Mouse (Mus musculus) forebrain, embryonic 15.5 days (tissue): ENCODE measurements around the gene Crybg3. TPM values are rescaled to one million over a fixed set of nuclear protein-coding genes. Genes with fewer than 3 reads are reported as not detected.

ENCODE experiments used
- ATAC-seq: fragments of 200-750 bp; cut with Nextera tagmentation; replicated peaks from 2 replicates; pipeline ENCODE4 v1.8.0; 2017; ENCODE audit warnings: mild to moderate bottlenecking, moderate TSS enrichment, moderate library complexity
- H3K27ac ChIP-seq: fragments of 300-500 bp; sonication (generic); replicated peaks from 2 replicates; pipeline ENCODE4 v1.5.1; 2015; ENCODE audit warnings: mild to moderate bottlenecking, inconsistent platforms
- H3K27me3 ChIP-seq: fragments of 300-500 bp; sonication (generic); 2 replicates; pipeline ENCODE4 v1.6.1; 2015; ENCODE audit warnings: inconsistent platforms
- H3K36me3 ChIP-seq: fragments of 300-500 bp; sonication (generic); 2 replicates; pipeline ENCODE4 v1.6.1; 2015; ENCODE audit warnings: mild to moderate bottlenecking, inconsistent platforms
- H3K4me1 ChIP-seq: fragments of 300-500 bp; sonication (generic); 2 replicates; pipeline ENCODE4 v1.6.1; 2015; ENCODE audit warnings: inconsistent platforms
- H3K4me2 ChIP-seq: fragments of 300-500 bp; sonication (generic); replicated peaks from 2 replicates; pipeline ENCODE4 v1.6.1; 2015; ENCODE audit warnings: mild to moderate bottlenecking, inconsistent platforms
- H3K4me3 ChIP-seq: fragments of 300-500 bp; sonication (generic); 2 replicates; pipeline ENCODE4 v1.5.1; 2015; ENCODE audit warnings: mild to moderate bottlenecking, inconsistent platforms
- H3K9ac ChIP-seq: fragments of 300-500 bp; sonication (generic); replicated peaks from 2 replicates; pipeline ENCODE4 v1.6.1; 2015; ENCODE audit warnings: mild to moderate bottlenecking, inconsistent platforms
- H3K9me3 ChIP-seq: fragments of 300-500 bp; sonication (generic); 2 replicates; pipeline ENCODE4 v1.6.1; 2016; ENCODE audit warnings: inconsistent platforms
- WGBS: fragments of 180-500 bp; shearing (Covaris S2); methylation state at CpG from one replicate; pipeline ENCODE4 v1.1.7; 2015; ENCODE audit warnings: mixed read lengths; 5-methylcytosine and 5-hydroxymethylcytosine counted together
- polyA plus RNA-seq: library from polyadenylated mRNA; unstranded; fragments of >200 nt; fragmentation: Nextera tagmentation; extraction: Ambion mirVana; gene quantifications from 2 replicates; pipeline ENCODE4 v1.2.1, GENCODE M21; 2015

The Crybg3 gene
- 2.2 and 2.3 TPM in 2 replicates for polyA plus RNA-seq

DNA sequence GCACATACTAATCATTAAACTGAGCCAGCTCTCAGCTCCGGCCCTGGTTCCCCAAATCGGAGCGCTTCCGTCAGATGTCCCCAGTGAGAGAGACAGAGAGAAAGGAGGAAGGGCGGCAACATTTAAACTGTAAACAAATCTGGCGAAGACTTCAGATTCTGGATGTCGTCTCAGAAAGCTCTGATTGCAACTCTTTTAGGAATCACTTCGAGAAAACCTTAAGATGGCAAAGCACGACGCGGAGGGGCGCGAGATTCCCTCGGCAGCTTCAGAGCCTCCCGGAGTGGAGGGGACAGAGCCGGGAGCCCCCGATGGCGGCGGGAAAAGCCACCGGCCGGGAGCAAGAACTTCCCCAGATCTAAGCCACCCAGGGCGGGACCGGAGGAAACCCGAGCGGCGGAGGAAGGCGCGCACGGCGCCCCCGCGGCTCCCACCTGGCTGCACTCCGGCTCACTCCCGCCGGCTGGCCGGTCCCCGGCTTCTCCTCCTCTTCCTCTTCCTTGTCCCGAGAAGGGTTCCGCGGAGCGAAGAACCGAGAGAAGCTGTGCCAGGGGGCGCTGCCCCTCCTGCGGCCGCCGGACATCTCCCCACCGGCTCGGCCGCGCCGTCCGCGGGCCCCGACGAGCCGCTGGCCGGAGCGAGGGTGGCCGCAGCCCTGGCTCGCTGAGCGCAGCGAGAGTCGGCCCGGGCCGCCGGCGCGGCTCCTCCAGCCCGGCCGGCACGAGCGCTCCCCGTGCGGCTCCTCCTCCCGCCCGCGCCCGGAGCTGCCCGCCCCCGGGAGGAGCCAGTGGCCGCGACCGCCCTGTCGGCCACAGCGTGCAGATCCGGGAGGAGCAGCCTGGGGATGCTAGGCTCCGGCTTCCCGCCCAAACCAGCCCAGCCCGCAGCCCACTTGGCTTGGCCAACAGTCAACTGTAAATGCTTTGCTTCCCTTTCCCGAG is at the start of gene Crybg3:
Crybg3 (minus strand) TSS at position 669 of the 941 bp plus-strand sequence.
- Histone ChIP-seq H3K36me3 (no peaks in the 10 kb centered on the region), H3K27ac (peak within 1 kb of the TSS; percentile 58), H3K4me2 (peak within 1 kb of the TSS; percentile 94), H3K4me3 (peak within 1 kb of the TSS; percentile 72), H3K27me3 (peaks cover 5% of the 10 kb centered on the region; the same call in 1 of the 2 replicates), H3K9me3 (no peaks in the 10 kb centered on the region), H3K4me1 (peaks cover 23% of the 10 kb centered on the region), H3K9ac (peak within 1 kb of the TSS; percentile 60)
- WGBS: under 1% methylated on average over 90 of the region's 90 CpGs
- peak; percentile 86 for ATAC-seq

DNA sequence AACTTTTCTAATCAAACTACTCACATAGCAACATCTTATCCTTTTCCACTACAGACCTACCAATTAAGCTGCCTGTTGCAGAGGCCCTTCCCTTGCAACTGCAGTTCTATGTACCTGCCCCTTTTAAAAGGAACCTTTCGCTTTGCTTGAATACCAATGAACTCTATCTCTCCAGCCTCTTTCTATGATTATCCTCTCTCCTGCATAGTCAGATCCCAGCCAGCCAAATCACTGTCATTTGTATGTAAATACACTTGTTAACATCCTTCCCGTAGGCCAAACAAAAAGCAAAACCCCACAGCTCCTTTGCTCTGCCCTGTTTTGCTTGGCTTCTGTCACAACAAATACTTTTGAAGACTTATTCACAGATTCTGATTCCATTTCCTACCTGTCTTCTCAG is 43.0 kb upstream of the Crybg3 start:
- no peak overlapping the region for H3K27ac ChIP-seq
- no peaks in the 10 kb centered on the region for H3K36me3 ChIP-seq
- H3K9me3 ChIP-seq: no peaks in the 10 kb centered on the region
- 40% methylated on average over 2 of the region's 2 CpGs for WGBS
- H3K9ac ChIP-seq: no peak overlapping the region
- H3K4me1 ChIP-seq: no peaks in the 10 kb centered on the region
- H3K27me3 ChIP-seq: no peaks in the 10 kb centered on the region
- no peak for ATAC-seq
- H3K4me2 ChIP-seq: no peak overlapping the region
- H3K4me3 ChIP-seq: no peak overlapping the region

DNA sequence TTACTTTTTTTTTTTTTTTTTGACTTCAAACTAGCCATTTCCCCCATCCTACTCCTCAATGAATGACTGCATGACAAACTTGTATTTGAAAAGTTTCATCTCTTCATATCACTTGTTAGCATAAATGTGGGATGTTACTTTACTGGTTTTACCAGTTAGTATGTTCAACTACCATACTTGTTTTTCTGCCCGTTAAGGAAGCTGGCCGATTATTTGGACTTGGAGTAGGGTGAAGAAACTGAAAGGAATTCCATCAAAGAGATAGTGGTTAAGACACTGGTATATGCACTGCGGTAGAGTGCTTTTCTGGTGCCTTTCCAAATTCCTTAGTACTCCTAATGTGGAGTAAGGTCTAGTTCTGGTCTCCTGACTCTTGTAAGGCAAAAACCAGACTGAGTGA is 39.2 kb upstream of the Crybg3 start:
- H3K4me2 ChIP-seq: peak overlapping the region; percentile 72; the same call in 1 of the 2 replicates

DNA sequence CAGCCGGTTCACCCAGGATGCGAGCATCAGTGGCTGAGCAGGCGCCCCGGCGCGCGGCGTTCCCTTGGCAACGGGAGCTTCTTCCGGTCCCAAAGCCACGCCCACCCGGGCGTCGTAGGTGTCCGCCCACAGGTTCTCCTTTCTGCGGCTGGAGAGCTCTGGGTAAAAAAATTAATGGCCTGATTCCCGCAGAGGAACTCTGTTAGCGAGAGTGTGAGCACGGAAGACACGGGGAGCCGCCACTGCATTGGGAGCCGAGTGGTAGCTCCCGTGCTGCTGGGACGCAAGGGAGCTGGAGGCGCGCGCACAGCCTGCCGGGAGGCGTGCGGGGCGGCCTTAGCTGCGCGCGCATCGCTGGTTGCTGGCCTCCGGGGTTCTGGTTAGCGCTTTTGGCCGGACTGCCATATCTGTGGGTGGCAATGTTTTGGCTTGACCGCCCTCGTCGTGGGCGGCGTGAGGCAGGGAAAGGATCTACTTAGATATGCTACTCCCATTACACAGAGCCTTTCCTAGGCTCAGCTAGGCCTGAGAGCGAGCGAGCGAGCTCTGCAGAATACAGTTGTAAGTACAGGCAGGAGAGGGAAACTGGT is 38.4 kb upstream of the Crybg3 start, which contains the start of gene Arl6:
Arl6 (minus strand) TSS at position 290 of the 590 bp plus-strand sequence.
- peak within 1 kb of the TSS; percentile 72 for H3K4me2 ChIP-seq
- peak within 1 kb of the TSS; percentile 87 for H3K9ac ChIP-seq
- H3K4me1 ChIP-seq: peaks cover 10% of the 10 kb centered on the region
- 1% methylated on average over 46 of the region's 46 CpGs for WGBS
- peak; percentile 98 for ATAC-seq
- no peaks in the 10 kb centered on the region for H3K36me3 ChIP-seq
- H3K27me3 ChIP-seq: no peaks in the 10 kb centered on the region
- no peaks in the 10 kb centered on the region for H3K9me3 ChIP-seq
- peak within 1 kb of the TSS; percentile 93 for H3K4me3 ChIP-seq
- H3K27ac ChIP-seq: peak within 1 kb of the TSS; percentile 99

More for the DNA sequence above, 39.2 kb upstream of the Crybg3 start:
- Histone ChIP-seq H3K9me3 (no peaks in the 10 kb centered on the region), H3K27me3 (no peaks in the 10 kb centered on the region), H3K27ac (peak overlapping the region; percentile 99; the same call in 1 of the 2 replicates), H3K4me1 (peaks cover 10% of the 10 kb centered on the region), H3K36me3 (no peaks in the 10 kb centered on the region), H3K4me3 (peak overlapping the region; percentile 93; the same call in 1 of the 2 replicates), H3K9ac (no peak overlapping the region)
- ATAC-seq: no peak
- WGBS: 86% methylated on average over 3 of the region's 3 CpGs

DNA sequence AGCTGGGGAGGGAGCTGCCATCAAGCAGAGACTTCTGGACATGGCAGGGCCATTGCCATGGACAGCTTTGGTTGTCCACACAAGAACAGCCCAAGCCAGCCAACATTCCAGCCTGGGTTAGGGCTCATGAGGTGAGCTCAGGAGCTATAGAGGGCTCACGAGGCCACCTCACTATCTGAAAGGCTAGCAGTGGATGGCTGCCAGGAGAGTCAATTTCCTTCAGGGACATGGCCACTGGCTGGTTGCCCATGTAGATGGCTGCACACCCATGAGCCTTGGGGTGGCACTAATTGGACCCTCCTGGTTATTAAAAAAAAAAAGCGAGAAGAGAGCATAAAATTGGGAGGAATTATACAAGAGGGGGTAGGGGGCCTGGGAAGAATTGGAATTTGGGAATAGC is 33.8 kb upstream of the Crybg3 start:
- peaks cover 10% of the 10 kb centered on the region for H3K4me1 ChIP-seq
- WGBS: 76% methylated on average over 2 of the region's 2 CpGs
- no peaks in the 10 kb centered on the region for H3K9me3 ChIP-seq
- no peak overlapping the region for H3K27ac ChIP-seq
- ATAC-seq: no peak
- H3K36me3 ChIP-seq: peaks cover 12% of the 10 kb centered on the region
- H3K4me2 ChIP-seq: no peak overlapping the region
- H3K9ac ChIP-seq: no peak overlapping the region
- no peaks in the 10 kb centered on the region for H3K27me3 ChIP-seq
- no peak overlapping the region for H3K4me3 ChIP-seq

DNA sequence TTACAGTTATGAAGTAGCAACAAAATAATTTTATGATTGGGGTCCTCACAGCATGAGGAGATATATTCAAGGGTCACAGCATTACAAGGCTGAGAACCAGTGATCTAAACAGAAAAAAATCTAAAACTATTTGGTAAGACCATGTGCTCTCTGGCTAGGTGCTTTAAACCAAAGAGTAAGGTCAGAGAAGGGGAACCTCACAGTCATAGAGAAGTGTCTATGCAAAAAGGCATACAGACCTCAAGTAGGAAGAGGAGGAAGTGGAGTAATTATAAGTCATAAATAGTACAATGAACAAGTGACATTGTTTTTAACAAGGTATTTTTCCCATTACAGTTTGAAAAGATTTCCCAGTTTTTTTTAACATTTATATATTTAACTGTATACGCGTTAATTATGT is 20.8 kb upstream of the Crybg3 start:
- Histone ChIP-seq H3K4me2 (no peak overlapping the region), H3K9ac (no peak overlapping the region), H3K4me1 (no peaks in the 10 kb centered on the region), H3K27ac (no peak overlapping the region), H3K4me3 (no peak overlapping the region), H3K27me3 (no peaks in the 10 kb centered on the region), H3K9me3 (no peaks in the 10 kb centered on the region), H3K36me3 (no peaks in the 10 kb centered on the region)
- WGBS: 93% methylated on average over 2 of the region's 2 CpGs
- ATAC-seq: no peak

DNA sequence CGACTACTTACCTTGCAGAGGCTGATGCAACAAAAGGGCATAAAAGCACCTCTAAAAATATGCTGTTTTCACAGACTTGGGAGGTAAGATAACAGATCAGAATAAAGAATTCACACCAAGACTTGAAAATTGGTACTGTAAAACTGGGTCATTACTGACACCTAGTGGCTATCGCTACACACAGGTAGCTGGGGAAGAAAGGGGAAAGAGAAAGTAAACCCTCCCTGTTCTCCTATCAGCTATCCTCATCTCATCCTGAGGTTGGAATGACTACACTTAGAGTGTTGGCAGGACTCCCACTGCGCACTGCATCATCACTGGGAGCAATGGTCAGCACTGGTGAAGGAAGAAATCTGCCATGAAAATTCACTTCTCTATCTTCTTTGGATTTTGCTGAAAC is 16.4 kb upstream of the Crybg3 start:
- no peak overlapping the region for H3K9ac ChIP-seq
- WGBS: 47% methylated on average over 3 of the region's 3 CpGs
- ATAC-seq: peak; percentile 80

DNA sequence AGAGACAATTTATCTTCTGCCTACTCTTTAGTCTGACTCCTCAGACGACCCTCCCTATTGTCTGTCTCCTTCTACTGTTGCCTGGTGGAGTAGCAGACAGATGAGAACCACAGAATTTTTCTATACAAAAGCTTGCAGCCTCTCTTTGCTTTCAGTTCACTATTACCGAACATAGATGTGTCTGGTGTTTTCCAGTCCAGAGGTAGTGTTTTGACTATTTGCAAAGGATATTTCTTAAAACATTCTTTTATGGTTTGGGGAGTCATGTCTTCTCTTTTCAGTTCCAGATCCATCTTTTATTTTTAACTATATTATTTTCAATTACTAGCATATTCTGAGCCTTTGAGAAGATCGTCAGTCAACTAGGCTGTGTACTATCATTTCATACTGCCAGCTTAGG is 14.9 kb upstream of the Crybg3 start:
- no peak for ATAC-seq
- H3K27me3 ChIP-seq: no peaks in the 10 kb centered on the region
- no peaks in the 10 kb centered on the region for H3K4me1 ChIP-seq
- H3K9me3 ChIP-seq: no peaks in the 10 kb centered on the region
- no peak overlapping the region for H3K4me2 ChIP-seq
- H3K4me3 ChIP-seq: no peak overlapping the region
- no peak overlapping the region for H3K27ac ChIP-seq
- WGBS: 80% methylated on average over 3 of the region's 3 CpGs
- H3K36me3 ChIP-seq: peaks cover 4% of the 10 kb centered on the region; the same call in 1 of the 2 replicates
- no peak overlapping the region for H3K9ac ChIP-seq

More for the DNA sequence above, 16.4 kb upstream of the Crybg3 start:
- Histone ChIP-seq H3K9me3 (no peaks in the 10 kb centered on the region), H3K4me2 (no peak overlapping the region), H3K36me3 (no peaks in the 10 kb centered on the region), H3K4me1 (no peaks in the 10 kb centered on the region), H3K27me3 (no peaks in the 10 kb centered on the region), H3K4me3 (no peak overlapping the region), H3K27ac (no peak overlapping the region)

DNA sequence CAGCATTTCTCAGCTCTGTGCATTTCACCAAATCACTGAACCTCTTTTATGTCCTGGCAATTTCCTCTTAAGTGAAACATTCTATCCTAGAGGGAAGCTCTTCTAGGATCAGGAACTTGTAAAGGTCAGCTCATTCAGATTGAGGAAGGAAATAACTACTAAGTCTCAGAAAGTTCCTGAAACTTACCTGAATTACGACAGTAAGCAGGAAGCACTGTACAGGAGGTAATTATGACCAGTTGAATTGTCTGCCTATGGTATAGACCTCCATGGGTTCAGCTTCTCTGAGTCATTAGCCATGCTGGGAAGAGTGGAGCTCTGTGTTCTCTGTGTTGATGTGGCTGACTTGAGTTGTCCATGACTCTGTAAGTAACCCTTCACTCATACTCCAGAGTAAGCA is 10.0 kb upstream of the Crybg3 start:
- H3K9me3 ChIP-seq: no peaks in the 10 kb centered on the region
- no peak overlapping the region for H3K9ac ChIP-seq
- ATAC-seq: no peak
- H3K27me3 ChIP-seq: no peaks in the 10 kb centered on the region
- no peak overlapping the region for H3K4me3 ChIP-seq
- no peak overlapping the region for H3K4me2 ChIP-seq
- peaks cover 4% of the 10 kb centered on the region; the same call in 1 of the 2 replicates for H3K36me3 ChIP-seq
- no peak overlapping the region for H3K27ac ChIP-seq
- no peaks in the 10 kb centered on the region for H3K4me1 ChIP-seq
- WGBS: 92% methylated on average over 1 of the region's 1 CpGs

DNA sequence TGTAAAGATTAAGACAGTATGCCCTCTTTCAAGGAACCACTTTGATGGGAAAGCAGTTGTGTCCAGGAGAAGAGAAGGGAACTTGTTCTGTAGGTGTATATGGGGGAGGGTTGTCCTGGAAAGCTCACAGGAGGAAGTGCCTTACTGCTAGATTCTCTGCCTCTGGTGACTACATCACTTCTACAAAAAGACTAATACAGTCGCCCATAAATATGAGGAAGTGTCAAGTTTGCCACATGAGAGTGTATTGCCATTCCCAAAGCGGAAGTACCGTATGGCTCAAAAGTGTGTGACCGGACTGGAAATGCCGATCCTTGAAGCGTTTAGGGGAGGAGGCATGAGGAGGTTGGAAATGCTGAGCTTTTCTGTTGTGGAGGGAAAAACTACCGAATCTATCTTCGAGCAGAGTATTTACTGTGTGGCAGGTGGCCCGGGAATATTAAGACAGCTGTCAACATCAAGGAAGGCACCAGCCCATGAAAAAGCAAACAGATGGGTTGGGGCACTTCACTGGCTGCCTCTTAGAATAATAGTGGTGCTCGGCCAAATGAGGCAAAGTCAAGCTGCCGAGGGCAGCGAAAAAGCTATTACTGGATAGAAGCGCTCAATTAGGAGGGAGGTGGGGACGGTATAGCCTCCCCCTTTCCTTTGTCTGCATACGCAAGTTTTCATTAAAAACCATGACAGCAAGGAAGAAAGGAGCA is 3.5 kb upstream of the Crybg3 start:
- Histone ChIP-seq H3K36me3 (no peaks in the 10 kb centered on the region), H3K27me3 (peaks cover 5% of the 10 kb centered on the region; the same call in 1 of the 2 replicates), H3K4me3 (peak overlapping the region; percentile 24), H3K4me1 (peaks cover 22% of the 10 kb centered on the region), H3K4me2 (peak overlapping the region; percentile 42), H3K9ac (no peak overlapping the region), H3K9me3 (no peaks in the 10 kb centered on the region), H3K27ac (peak overlapping the region; percentile 60)
- peak; percentile 79 for ATAC-seq
- 29% methylated on average over 15 of the region's 15 CpGs for WGBS

DNA sequence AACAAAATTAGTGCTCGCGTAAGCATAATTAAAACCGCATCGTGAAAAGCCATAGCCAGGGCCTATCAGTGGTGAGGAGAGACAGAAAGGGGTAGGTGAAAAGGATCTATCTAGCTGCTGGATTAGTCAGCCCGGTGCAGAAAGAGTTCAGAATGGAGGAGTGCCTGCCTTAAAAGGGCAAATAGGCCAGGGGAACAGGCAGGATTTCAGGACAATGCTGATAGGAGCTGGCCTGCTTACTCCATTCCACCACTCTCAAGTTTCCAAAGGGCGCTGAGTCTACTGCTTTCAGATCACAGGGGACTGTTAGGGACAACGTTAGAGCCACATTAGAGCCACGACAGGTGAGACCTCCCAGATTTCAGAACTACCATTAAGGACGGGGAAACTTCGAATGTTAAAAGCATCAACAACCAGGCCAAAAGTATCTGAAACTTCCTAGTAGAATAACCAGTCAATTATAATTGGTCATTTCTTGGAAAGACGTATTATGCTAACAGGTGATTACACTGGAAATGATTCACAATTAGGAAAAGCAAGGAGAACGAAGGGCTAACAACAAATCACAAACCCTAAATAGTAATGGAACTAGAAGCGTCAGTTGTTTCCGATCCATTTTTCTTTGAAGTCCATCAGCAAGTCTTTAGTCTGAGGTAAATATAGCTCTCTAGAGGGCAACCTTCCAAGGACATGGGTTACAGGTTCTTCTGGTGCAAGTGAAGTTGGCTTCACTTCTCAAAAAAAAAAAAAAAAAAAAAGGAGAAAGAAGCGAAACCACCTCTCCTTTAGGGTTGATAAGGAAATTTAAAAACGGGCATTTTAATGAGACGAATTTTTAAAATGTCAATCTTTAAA is 1.1 kb downstream of the Crybg3 start:
- Histone ChIP-seq H3K9ac (peak overlapping the region; percentile 60; the same call in 1 of the 2 replicates), H3K4me1 (peaks cover 21% of the 10 kb centered on the region), H3K4me3 (peak overlapping the region; percentile 72), H3K4me2 (peak overlapping the region; percentile 94), H3K27ac (no peak overlapping the region), H3K27me3 (peaks cover 5% of the 10 kb centered on the region; the same call in 1 of the 2 replicates), H3K36me3 (no peaks in the 10 kb centered on the region), H3K9me3 (no peaks in the 10 kb centered on the region)
- WGBS: 19% methylated on average over 17 of the region's 17 CpGs
- no peak for ATAC-seq
